Mouse (Mus musculus): Measurements from ENCODE around the gene Mtrex. TPM values are rescaled to one million over a fixed set of nuclear protein-coding genes. Genes with fewer than 3 reads are reported as not detected.

The Mtrex gene
- polyA plus RNA-seq, 1 experiment, result 5.6 TPM

DNA sequence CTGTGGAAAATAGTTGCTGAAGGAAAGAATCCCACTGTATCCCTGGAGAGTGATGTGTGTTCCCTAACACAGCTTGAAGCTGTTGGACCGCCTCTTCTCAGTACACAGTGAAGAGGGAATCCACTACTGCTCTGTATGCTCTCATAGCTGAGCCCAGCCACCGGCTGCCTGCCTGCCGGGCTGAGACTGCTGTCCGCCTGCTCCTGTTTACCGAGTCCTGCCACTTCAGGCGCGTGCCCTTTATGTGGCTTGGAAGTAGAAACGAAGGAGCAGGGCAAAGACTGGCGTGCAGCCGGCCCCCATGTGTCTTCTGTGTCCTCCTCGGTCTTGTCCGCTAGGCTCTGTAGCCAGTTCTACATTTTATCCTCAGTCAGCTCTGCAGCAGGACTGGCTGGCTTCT is 92.1 kb downstream of the Mtrex start:
- 48% methylated on average over 12 of the region's 12 CpGs for WGBS
- DNase-seq (ENCODE audit: low read depth, low spot score), result no peak

DNA sequence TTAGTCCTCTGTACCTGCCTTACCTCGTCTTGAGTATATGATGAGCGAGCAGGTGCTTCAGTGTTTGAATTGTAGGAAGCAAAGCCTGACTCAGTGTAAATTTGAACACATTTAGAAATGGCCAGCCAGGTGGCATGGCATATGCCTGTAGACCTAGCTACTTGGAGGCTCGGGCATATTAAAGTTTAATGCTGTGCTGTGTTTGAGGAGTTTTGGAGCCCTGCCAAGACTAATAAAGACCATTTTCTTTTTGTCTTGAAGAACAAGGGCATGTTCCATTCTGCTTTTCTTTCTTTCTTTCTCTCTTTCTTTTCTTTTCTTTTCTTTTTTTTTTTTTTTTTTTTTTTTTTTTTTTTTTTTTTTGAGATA is 93.3 kb downstream of the Mtrex start:
- 33% methylated on average over 3 of the region's 3 CpGs for WGBS
- peak; percentile 38 for DNase-seq (ENCODE audit: low read depth, low spot score)

GRCm38 (mm10) chr13:112833253-112833894 is 93.8 kb downstream of the Mtrex start:
- WGBS, result 74% methylated on average over 20 of the region's 20 CpGs
- DNase-seq (ENCODE audit: low read depth, low spot score), result no peak

DNA sequence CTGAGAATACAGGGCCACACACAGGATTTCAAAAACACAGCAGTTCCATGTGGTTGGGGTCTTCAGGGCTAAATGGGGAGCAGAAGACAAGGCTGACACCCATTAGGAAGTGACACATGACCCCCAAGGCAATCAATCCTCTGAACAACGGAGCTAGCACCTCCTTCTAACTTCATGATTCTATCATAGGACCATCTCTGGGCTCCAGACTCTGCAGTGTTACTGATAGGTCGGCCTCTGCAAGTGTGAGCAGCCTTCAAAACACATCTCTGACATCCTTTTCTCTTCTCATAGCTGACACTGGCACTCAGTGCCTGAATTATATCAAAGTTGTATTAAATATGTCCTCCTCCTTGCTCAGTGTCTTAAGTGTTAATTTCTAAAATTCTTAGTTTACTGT is 94.6 kb downstream of the Mtrex start:
- no peak for DNase-seq (ENCODE audit: low read depth, low spot score)
- WGBS, result 67% methylated on average over 2 of the region's 2 CpGs

DNA sequence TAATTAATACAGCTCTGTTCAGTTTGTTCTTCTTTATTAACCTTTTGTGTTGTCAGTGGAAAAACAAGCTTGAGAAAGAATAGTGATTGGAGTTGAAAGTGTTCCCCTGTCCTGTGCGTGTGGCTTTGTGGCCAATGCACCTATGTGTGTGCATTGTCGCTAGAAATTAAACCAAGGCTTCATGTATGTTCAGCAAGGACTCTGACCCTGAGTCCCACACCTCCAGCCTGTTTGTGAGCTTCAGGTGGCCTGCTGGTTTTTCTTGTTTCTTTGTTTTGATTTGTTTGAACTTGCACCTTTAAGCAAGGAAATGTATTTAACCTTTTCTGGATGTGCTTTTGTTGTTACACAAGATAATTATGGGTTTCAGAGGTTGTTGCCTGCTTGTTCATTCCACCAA is 97.6 kb downstream of the Mtrex start:
- 51% methylated on average over 2 of the region's 2 CpGs for WGBS
- DNase-seq (ENCODE audit: low read depth, low spot score), result no peak

DNA sequence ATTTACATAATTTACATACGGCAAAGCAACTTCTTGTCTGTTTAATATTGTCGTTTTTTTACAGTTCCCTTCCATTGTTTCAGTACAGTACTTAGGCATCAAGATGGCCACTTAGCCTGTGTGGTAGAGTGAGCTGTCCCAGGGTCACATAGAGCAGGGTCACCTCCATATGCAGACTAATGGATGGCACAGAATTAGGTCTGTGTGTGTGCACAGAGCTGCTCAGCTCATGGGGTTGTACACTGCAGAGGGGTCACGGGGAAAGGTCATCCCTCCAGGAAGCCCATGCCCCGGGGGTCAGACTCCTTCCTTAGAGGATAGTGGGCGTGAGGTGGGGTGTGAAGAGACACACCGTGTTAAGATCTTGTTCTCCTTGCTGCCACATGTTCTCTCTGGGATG is 101.7 kb downstream of the Mtrex start:
- DNase-seq (ENCODE audit: low read depth, low spot score), result no peak
- 76% methylated on average over 6 of the region's 6 CpGs for WGBS

DNA sequence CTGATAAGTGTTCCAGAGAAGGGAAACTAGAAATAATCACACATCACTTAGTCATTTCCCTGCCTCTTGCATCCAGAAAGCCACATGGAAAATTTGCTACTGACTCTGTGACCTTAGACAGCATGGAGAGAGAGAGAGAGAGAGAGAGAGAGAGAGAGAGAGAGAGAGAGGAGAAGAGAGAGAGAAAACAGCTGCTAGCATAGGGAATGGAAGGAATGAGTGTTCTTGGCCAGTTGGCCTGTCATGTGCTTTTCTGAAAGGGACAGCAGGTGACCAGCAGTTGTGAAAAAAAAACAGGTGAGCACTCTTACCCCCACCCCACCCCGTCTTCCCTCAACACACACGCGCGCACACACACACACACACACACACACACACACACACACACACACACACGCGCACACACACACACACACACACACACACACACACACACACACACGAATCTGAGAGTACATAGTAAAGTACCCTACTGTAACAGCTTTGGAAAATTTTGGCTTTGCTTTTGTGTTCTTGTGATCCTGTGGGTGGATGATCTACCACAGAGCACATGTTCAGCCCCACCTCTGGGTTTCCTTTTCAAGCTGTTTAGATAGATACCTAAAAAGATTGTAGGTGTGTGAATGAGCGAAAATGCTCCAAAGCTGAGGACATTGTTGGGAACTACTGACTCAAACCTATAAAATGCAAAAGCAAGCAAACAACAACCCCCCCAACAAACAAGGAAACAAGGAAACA is 103.1 kb downstream of the Mtrex start:
- 66% methylated on average over 7 of the region's 8 CpGs for WGBS
- no peak for DNase-seq (ENCODE audit: low read depth, low spot score)

DNA sequence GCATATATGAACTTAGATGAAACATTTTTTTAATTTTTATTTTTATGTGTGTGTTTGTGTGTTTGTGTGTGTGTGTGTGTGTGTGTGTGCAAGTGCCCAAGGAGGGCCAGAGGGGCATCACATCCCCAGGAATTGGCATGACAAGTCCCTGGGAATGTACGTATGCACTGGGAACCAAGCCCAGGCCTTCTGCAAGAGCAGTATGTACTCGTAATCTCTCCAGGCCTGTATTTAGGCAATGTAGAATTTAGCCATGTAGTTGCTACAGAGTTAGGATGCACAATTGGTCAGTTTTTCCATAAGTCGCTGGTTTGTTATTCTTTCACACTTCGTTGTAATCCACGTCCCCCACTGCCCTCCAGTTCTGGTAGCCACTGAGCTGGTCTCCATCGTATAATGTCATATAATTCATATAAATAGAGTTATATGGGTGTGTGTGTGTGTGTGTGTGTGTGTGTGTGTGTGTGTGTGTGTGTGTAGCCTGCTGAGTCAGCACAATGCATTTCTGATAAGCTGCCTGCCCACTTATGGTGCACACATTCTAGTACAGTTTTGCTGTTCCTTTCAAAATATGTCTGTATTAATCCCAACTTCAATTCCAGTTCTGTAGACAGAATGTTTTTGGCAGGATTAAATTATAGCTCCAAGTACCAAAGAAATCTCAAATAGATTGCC is 103.8 kb downstream of the Mtrex start:
- DNase-seq (ENCODE audit: low read depth, low spot score), result no peak
- 71% methylated on average over 6 of the region's 6 CpGs for WGBS

GRCm38 (mm10) chr13:112822413-112822812 is 104.8 kb downstream of the Mtrex start:
- 78% methylated on average over 3 of the region's 3 CpGs for WGBS
- DNase-seq (ENCODE audit: low read depth, low spot score), result no peak

DNA sequence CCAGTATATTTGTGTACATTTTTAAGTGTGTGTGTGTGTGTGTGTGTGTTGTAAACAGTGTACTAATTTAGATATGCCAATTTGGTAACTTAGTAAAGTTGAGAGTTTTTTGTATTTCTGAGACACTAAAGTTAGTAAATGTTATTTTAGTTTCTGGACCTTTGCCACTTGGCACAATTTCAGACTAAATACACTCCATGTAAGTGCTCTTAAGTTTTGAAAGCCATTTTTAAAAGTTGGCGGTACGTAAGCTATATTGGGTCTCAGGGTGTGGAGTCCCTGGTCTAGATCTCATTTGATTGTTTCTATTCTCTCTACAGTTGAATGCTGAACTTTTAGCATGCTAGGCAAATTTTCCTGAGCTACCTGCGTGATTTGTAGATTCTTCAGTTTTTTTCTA is 109.1 kb downstream of the Mtrex start:
- no peak for DNase-seq (ENCODE audit: low read depth, low spot score)
- 68% methylated on average over 3 of the region's 3 CpGs for whole genome bisulfite sequencing

Other genes with a start within 250 kb of the Mtrex start
- gene Plpp1, start 126.6 kb downstream of the Mtrex start, polyA plus RNA-seq (2012; rRNA removed), result 29.7 and 86.2 TPM in 2 replicates
- gene Dhx29, start 56 bp upstream of the Mtrex start, polyA plus RNA-seq (2012; rRNA removed), result 2.2 and 2.4 TPM in 2 replicates
- gene Ccno, start 60.4 kb upstream of the Mtrex start, polyA plus RNA-seq (2012; rRNA removed), result 0.22 and 0.37 TPM in 2 replicates
- gene Mcidas, start 66.4 kb upstream of the Mtrex start, polyA plus RNA-seq (2012; rRNA removed), result not detected in 2 replicates
- 0.05 TPM in 1 of 2 replicates, not detected in the other for gene Cdc20b, start 107.7 kb upstream of the Mtrex start, polyA plus RNA-seq (2012; rRNA removed)
- 2.4 and 2.7 TPM in 2 replicates for gene Gpx8, start 119.0 kb upstream of the Mtrex start, polyA plus RNA-seq (2012; rRNA removed)
- gene Gzma, start 173.6 kb upstream of the Mtrex start, polyA plus RNA-seq (2012; rRNA removed), result 19.4 and 36.9 TPM in 2 replicates

All from large intestine, adult 2 months (tissue).